Mouse (Mus musculus) bone marrow, adult 2 months (tissue): ENCODE measurements around the gene Ncf1.

Source experiments
- CTCF ChIP-seq: fragments of 200-500 bp; IDR thresholded peaks from 2 replicates; pipeline ENCODE4 v1.5.1; 2011; ENCODE audit warnings: low read length, control low read depth; ENCODE audit not compliant: control insufficient read depth, insufficient read depth
- POLR2A ChIP-seq: fragments of 200-500 bp; IDR thresholded peaks from 2 replicates; pipeline ENCODE4 v1.6.1; 2011; ENCODE audit warnings: low read depth, mild to moderate bottlenecking, control low read depth, low read length, borderline replicate concordance; ENCODE audit not compliant: control insufficient read depth

- TF ChIP-seq POLR2A (no peak), CTCF (no peak)
Measured at GRCm38 (mm10) chr5:134275556-134275955, 46.1 kb upstream of the Ncf1 start.
